Mouse (Mus musculus) E14TG2a.4 (cell line): ENCODE results near the gene Fbxo7.

Experiments
- CTCF ChIP-seq: conservative IDR thresholded peaks from 2 replicates; pipeline ENCODE4 v1.5.1; 2014; ENCODE audit warnings: low read length
- NANOG ChIP-seq: IDR thresholded peaks from 2 replicates; pipeline ENCODE4 v1.6.1; 2014; ENCODE audit warnings: borderline replicate concordance, low read length, mixed read lengths
- POU5F1 ChIP-seq: IDR thresholded peaks from 2 replicates; pipeline ENCODE4 v1.6.1; 2014; ENCODE audit warnings: low read length, borderline replicate concordance

GRCm38 (mm10) chr10:86074134-86074533 lies 52.4 kb downstream of the Fbxo7 start:
- no peak for TF ChIP-seq POU5F1
- TF ChIP-seq CTCF = no peak
- no peak for TF ChIP-seq NANOG
